Mouse (Mus musculus) spleen, adult 2 months (tissue): ENCODE measurements around the gene Acacb. TPM values are rescaled to one million over a fixed set of nuclear protein-coding genes. Genes with fewer than 3 reads are reported as not detected.

Source experiments
- DNase-seq, 2 experiments: peaks; one replicate each; pipeline versions ENCODE4 v3.0.0 to v3.0.0-alpha.2; 2012 to 2021; ENCODE audit warnings: low spot score in 2 of 2, low read depth in 1 of 2
- H3K27ac ChIP-seq: fragments of 200-500 bp; 2 replicates; pipeline ENCODE4 v1.5.1; 2012; ENCODE audit warnings: low read length, inconsistent platforms; ENCODE audit not compliant: insufficient read depth
- H3K27me3 ChIP-seq: fragments of 200-500 bp; 2 replicates; pipeline ENCODE4 v1.6.1; 2012; ENCODE audit warnings: mild to moderate bottlenecking, moderate library complexity, low read length, inconsistent platforms; ENCODE audit not compliant: control insufficient read depth, insufficient read depth
- H3K36me3 ChIP-seq: fragments of 200-500 bp; 2 replicates; pipeline ENCODE4 v1.6.1; 2012; ENCODE audit warnings: mild to moderate bottlenecking, low read length, inconsistent platforms; ENCODE audit not compliant: control insufficient read depth, insufficient read depth
- H3K4me1 ChIP-seq: fragments of 200-500 bp; 2 replicates; pipeline ENCODE4 v1.6.1; 2011; ENCODE audit warnings: inconsistent platforms; ENCODE audit not compliant: control insufficient read depth, insufficient read depth, insufficient read length
- H3K4me3 ChIP-seq: fragments of 200-500 bp; 2 replicates; pipeline ENCODE4 v1.5.1; 2011; ENCODE audit warnings: mild to moderate bottlenecking, inconsistent platforms; ENCODE audit not compliant: insufficient read depth, insufficient read length; ENCODE audit errors: extremely low read depth
- CTCF ChIP-seq: fragments of 200-500 bp; IDR thresholded peaks from 2 replicates; pipeline ENCODE4 v1.5.1; 2011; ENCODE audit warnings: mild to moderate bottlenecking, inconsistent platforms; ENCODE audit not compliant: insufficient read depth, insufficient read length, insufficient replicate concordance; ENCODE audit errors: extremely low read depth
- POLR2A ChIP-seq: fragments of 200-500 bp; IDR thresholded peaks from 2 replicates; pipeline ENCODE4 v1.6.1; 2011; ENCODE audit warnings: low read depth, low read length, inconsistent platforms
- WGBS: fragments of 180-500 bp; shearing (Covaris S2); methylation state at CpG from one replicate; pipeline ENCODE4 v1.1.7; 2018; 5-methylcytosine and 5-hydroxymethylcytosine counted together
- polyA plus RNA-seq: library from polyadenylated mRNA; depleted of rRNA; stranded (reverse); fragments of >200 nt; gene quantifications from 2 replicates; pipeline ENCODE4 v1.2.3, GENCODE M21; 2012

The Acacb gene
- polyA plus RNA-seq, 1 experiment: 9.3 TPM

GRCm38 (mm10) chr5:114286872-114287571 is 140.7 kb downstream of the Acacb start:
- Histone ChIP-seq H3K36me3 (no peaks in the 10 kb centered on the region), H3K4me1 (no peaks in the 10 kb centered on the region), H3K4me3 (no peak overlapping the region), H3K27me3 (no peaks in the 10 kb centered on the region), H3K27ac (no peak overlapping the region)
- 83% methylated on average over 16 of the region's 16 CpGs for WGBS
- TF ChIP-seq CTCF (no peak), POLR2A (no peak)
- no peak for DNase-seq

GRCm38 (mm10) chr5:114288396-114288795 is 142.1 kb downstream of the Acacb start:
- WGBS: 73% methylated on average over 5 of the region's 5 CpGs
- TF ChIP-seq CTCF: no peak
- TF ChIP-seq POLR2A: no peak
- no peaks in the 10 kb centered on the region for H3K4me1 ChIP-seq
- DNase-seq: no peak
- H3K27me3 ChIP-seq: no peaks in the 10 kb centered on the region
- H3K36me3 ChIP-seq: no peaks in the 10 kb centered on the region
- no peak overlapping the region for H3K4me3 ChIP-seq
- no peak overlapping the region for H3K27ac ChIP-seq

- H3K27ac ChIP-seq: no peak within 1 kb of the TSS
These were observed 142.5 kb downstream of the Acacb start, which contains the start of gene Myo1h for GRCm38 (mm10) chr5:114288874-114289273. TSS of gene Myo1h (plus strand) at chr5:114289166.

GRCm38 (mm10) chr5:114290004-114290403 is 143.7 kb downstream of the Acacb start:
- H3K4me3 ChIP-seq: no peak overlapping the region
- H3K27me3 ChIP-seq: no peaks in the 10 kb centered on the region
- no peak for DNase-seq
- 86% methylated on average over 3 of the region's 3 CpGs for WGBS
- TF ChIP-seq CTCF: no peak
- TF ChIP-seq POLR2A: no peak
- no peak overlapping the region for H3K27ac ChIP-seq
- H3K4me1 ChIP-seq: no peaks in the 10 kb centered on the region
- H3K36me3 ChIP-seq: no peaks in the 10 kb centered on the region

More at GRCm38 (mm10) chr5:114288874-114289273, 142.5 kb downstream of the Acacb start, which contains the start of gene Myo1h:
- WGBS: 47% methylated on average over 13 of the region's 13 CpGs
- H3K36me3 ChIP-seq: no peaks in the 10 kb centered on the region
- TF ChIP-seq POLR2A: no peak
- no peak for TF ChIP-seq CTCF
- H3K27me3 ChIP-seq: no peaks in the 10 kb centered on the region
- no peaks in the 10 kb centered on the region for H3K4me1 ChIP-seq
- H3K4me3 ChIP-seq: no peak within 1 kb of the TSS
- DNase-seq: no peak

GRCm38 (mm10) chr5:114296693-114297631 is 150.6 kb downstream of the Acacb start:
- WGBS: 65% methylated on average over 22 of the region's 22 CpGs
- DNase-seq: no peak
- no peak overlapping the region for H3K4me3 ChIP-seq

GRCm38 (mm10) chr5:114298212-114298894 is 152.0 kb downstream of the Acacb start:
- Histone ChIP-seq H3K4me3 (no peak overlapping the region), H3K36me3 (no peaks in the 10 kb centered on the region), H3K27me3 (no peaks in the 10 kb centered on the region), H3K4me1 (no peaks in the 10 kb centered on the region), H3K27ac (no peak overlapping the region)
- TF ChIP-seq CTCF (no peak), POLR2A (no peak)
- no peak for DNase-seq
- WGBS: 64% methylated on average over 18 of the region's 18 CpGs

More at GRCm38 (mm10) chr5:114296693-114297631, 150.6 kb downstream of the Acacb start:
- Histone ChIP-seq H3K36me3 (no peaks in the 10 kb centered on the region), H3K4me1 (no peaks in the 10 kb centered on the region), H3K27ac (no peak overlapping the region), H3K27me3 (no peaks in the 10 kb centered on the region)
- no peak for TF ChIP-seq POLR2A
- TF ChIP-seq CTCF: peak; percentile 8; the same call in 1 of the 2 replicates
